Mouse (Mus musculus): Measurements from ENCODE around the gene Smap2.

Gene Smap2

DNA sequence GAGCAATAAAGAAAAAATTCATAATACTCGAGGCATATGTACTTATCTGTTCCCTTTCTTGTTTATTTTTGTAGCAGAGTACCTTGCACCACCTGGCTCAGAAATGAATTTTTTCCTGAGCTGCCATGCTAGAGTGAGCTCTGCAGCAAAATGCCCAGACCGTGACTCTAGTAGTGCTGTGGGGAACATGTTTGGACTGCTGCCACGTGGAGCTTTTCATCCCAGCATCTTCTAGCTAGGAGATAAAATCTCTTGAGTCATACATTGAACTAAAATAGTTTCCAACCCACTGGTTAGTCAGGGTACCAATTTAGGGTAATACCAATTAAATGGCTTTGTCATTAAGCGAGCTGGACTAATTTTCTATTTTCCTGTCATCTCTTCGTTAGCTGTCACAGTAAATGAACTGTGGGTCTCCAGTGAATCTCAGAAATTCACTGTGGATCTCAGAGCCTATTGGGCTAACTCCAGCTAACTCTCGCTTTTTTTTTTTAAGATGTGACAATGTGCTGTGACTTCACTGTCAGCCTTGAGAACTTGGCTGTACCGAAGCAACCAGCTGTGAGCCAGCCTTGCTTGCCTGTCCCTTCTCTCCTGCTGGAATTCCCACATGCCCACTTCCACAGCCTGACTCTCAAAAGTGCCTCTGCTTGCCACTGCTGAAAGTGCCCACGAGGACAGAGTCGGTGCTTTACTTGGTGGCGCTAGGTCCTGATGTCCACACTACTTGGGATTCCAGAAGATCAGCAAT, 3.2 kb upstream of the Smap2 start:
- DNase-seq = no peak

GRCm38 (mm10) chr4:121018250-121018649, 1.2 kb upstream of the Smap2 start:
- no peak for DNase-seq

- DNase-seq = peak in 1 of 2 experiments; percentile 21
These were observed 787 bp downstream of the Smap2 start for GRCm38 (mm10) chr4:121016021-121016898.

DNA sequence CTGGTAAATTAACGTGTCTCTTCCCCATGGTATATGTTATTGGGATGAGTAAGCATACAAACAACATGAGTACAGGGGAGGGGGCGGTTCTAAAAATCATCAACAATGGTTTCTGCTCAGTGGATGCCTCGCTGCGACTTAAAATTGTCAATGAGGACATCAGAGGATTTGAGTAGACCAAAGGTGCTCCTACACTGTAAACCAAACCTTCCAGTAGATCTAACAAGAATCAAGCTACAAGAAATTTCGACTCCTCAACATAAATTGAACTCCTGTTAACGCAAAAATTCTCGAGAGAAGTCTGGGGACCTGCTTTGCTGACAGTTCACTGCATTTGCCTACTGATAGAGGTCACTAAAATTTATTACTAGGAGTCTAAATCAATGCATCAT, 1.8 kb downstream of the Smap2 start:
- no peak for DNase-seq

DNA sequence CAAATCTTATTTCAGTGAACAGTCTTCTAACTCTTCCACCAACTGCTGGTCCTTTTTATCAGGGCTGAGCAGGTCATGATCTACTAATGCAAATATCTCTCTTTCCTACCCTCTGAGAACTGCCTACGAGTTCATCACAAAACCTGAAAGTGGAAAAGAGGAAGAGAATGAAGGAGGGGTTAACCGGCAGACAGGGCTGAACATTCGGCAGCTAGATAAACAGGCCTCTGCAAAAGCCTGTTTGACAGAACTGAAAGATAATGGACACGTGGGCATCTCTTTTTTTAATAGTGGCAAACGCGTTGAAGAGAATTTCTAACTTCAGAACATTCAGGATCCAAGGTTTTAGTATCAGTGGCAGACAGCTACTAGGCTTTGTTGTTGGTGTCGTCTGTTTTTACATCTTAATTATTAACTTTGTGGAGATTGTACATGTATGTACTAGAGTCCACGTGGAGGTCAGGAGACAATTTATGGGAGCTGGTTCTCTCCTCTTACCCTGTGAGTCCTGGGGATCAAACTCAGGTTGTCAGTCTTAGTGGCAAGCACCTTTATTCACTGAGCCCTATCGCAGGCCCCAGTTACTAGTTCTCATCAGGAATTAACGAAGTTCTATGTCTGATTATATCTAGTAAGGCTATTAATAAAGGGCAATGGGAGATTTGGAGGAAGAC, 2.3 kb downstream of the Smap2 start:
- no peak for DNase-seq

DNA sequence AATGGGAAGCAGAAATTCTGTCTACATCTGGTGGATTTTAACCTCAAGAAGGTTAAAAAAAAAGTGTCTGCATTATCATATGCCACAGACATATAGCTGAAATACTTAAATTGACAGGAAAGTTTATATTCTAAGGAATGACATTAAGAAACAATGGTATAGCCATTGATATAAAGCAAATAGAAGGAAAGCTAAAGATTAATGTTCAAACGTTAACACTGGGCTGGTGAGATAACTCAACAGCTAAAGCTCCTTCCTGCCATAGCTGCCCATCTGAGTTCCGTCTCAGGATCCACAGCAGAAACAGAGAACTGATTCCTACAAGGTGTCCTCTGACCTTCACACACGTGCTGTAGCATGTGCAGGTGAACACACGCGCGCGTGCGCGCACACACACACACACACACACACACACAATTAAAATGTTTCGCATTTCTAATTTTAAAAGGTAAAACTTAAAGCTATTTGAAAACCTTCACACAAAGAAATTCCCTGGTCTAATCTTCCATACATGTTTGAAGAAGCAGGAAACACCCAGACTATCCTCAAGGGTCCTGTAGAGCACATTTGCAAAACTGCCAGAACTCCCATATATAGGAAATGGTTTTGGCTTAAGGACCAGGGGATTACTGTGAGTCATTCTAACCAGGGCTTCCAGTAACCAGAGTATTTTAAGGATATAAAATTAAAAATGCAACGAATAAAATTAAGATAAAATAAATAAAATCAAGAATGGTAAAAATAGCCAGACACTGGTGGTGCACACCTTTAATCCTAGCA, 6.1 kb downstream of the Smap2 start:
- DNase-seq = no peak

GRCm38 (mm10) chr4:121009151-121009550, 7.9 kb downstream of the Smap2 start:
- DNase-seq = no peak

GRCm38 (mm10) chr4:121008071-121008745, 8.8 kb downstream of the Smap2 start:
- no peak for DNase-seq

- no peak for DNase-seq
These were observed 10.0 kb downstream of the Smap2 start for GRCm38 (mm10) chr4:121007006-121007405.

DNA sequence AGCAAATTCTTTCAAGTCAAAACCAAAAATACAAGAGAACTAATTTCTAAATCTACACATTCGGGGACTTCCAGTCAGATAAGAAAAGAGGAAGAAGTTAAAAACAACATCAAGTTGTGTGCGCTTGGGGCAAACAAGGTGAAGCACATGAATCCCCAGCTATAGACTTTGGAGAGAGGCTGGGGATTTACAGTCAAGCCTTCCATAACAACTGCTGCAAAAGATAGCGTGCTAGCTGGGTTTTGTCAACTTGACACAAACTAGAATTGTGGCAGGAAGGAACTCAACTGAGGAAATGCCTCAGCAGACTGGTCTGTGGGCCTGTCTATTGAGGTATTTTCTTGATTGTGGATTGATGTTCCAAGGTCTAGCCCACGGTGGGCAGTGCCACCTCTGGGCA, 12.4 kb downstream of the Smap2 start:
- DNase-seq = no peak

DNA sequence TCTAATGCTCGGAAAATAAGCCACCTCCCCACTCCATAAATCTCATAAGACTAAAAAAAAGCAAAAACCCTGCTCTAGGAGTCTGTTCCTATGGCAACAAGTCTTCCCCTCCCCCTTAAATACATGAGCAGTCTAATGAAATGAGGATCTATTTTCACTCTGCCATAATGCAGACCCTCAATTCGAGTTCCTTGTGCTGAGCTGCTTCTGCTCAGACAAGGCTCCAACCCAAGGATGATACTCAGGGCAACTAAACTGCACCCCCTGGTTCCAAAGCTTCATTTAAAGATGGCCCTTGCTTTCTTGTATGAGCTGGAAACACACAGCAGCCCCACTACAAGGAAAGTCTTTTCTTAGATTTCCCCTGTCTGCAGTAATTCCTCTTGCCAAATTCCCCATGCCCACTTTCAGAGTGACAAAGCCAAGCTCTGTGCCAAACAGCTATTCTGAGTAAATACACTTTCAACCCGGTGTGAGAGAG, 13.4 kb downstream of the Smap2 start:
- no peak for DNase-seq

GRCm38 (mm10) chr4:121002400-121003171, 14.5 kb downstream of the Smap2 start:
- peak; percentile 56 to 73 for DNase-seq

DNA sequence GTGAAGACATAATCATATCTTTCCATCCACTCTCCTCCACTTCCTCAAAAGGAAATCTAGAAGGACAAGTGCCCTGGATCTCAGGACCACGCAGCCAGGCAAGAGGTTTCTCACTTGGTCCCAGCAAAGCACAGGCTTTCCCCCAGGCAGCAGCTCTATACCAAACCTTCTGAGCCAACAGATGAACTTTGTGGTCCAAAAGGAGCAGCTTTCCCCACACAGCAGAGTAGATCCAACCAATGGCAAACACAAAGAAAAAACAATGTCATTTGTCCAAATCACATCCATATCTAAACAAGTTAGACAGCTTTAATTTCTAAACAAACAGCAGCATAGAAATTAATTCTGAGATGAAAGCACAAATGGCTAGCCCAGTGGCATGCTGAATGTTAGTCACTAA, 15.4 kb downstream of the Smap2 start:
- no peak for DNase-seq

- no peak for DNase-seq
These were observed 16.0 kb downstream of the Smap2 start for GRCm38 (mm10) chr4:121001042-121001441.

- no peak for DNase-seq
These were observed 21.1 kb downstream of the Smap2 start for GRCm38 (mm10) chr4:120995911-120996310.

- DNase-seq = no peak
These were observed 24.0 kb downstream of the Smap2 start for GRCm38 (mm10) chr4:120993025-120993424.

DNA sequence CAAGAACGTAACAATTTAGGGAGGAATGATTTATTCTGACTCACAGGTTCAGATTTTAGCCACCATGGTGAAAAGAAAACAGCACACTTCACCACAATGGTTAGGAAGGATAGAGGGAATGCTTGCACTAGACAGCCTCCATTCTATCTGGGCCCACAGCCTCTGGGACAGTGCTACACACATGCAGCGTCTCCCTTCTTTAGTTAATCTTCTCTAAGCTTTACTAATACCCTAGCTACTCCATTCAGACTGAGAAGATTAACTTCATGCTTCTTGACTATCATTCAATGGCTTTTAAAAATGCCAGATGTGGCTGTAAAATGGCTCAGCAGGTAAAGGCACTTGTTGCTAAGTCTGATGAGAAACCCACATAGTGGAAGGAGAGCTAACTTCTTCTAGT, 24.8 kb downstream of the Smap2 start:
- no peak for DNase-seq

DNA sequence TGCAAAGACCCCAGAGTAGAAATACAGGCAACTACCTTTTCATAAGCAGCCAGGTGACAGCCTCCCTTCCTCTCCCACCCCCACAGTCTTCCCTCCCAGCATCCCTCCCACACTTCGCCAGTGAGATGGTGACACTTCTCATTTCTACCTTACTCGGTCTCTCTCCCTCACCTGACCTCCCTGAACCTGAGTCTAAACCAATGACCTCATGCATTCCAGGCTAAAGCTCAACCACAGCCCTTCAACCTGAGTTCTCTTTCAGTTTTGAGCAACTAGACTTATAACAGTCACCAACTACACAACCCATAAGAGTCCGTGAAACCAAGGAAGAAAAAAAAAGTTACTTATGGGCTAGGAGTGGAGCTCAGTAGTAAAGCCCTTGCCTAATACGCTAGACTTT, 29.7 kb downstream of the Smap2 start:
- DNase-seq = no peak

GRCm38 (mm10) chr4:120986446-120986845, 30.6 kb downstream of the Smap2 start:
- peak in 1 of 2 experiments; percentile 49 for DNase-seq

- no peak for DNase-seq
These were observed 38.8 kb downstream of the Smap2 start for GRCm38 (mm10) chr4:120978221-120978620.

DNA sequence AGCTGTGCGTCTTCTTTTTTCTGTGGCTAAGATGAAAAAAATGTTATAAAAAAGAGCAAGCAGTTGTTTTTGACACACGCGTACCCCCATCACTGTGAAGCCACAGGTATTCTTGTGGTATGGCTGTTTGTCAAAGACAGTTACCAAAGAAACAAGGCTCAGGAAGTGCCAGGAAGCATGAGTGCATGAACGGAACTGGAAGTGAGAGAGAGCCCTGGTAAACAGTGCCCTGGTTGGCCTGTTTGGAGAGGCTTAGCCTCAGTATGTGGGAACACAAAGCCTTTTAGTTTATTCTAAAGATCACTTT, 41.7 kb downstream of the Smap2 start:
- no peak for DNase-seq
